Mouse (Mus musculus) heart, postnatal 10 days (tissue): ENCODE results near the gene Rps21. TPM values are rescaled to one million over a fixed set of nuclear protein-coding genes. Genes with fewer than 3 reads are reported as not detected.

Experiments
- DNase-seq, 2 experiments: peaks; one replicate each; pipeline ENCODE4 v3.0.0; 2021
- intact Hi-C: fragments of 180-260 bp; cut with DNase I; formaldehyde crosslinking; loops from one replicate; pipeline ENCODE4 v1.15.1; 2025
- total RNA-seq, 2 experiments: library from RNA; stranded (reverse); gene quantifications; 2 replicates each; pipeline ENCODE4 v1.2.3; 2021

Gene Rps21
- total RNA-seq, 2 experiments from 2014 or later = 575 to 597 TPM

DNA sequence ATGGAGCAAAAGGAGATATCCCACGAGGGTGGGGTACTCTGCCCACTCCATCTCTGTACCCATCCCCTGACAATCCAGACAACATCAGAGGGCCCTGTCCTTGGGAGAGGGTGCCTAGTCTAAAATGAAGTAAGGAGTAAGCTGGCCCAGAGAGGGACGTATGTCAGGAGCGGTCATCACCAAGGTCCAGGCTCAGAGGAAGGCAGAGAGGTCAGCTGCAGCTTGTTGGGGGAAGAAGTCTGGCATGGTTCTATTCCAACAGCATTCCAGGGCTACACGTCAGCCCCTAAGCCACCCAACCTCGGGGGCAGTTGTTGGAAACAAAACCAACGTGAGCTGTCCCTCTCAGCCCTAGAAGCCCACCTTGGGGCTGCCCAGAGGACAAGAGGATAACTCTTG, 29.1 kb upstream of the Rps21 start:
- intact Hi-C loops = no loop called here
- no peak for DNase-seq

- intact Hi-C loops = no loop called here
- DNase-seq = peak; percentile 56 to 64
Observed at GRCm38 (mm10) chr2:180228592-180228991, 28.6 kb upstream of the Rps21 start.

- intact Hi-C loops = no loop called here
- no peak for DNase-seq
Observed at GRCm38 (mm10) chr2:180229129-180229528, 28.0 kb upstream of the Rps21 start.

GRCm38 (mm10) chr2:180230482-180230881, 26.7 kb upstream of the Rps21 start:
- no peak for DNase-seq
- intact Hi-C loops = no loop called here

- intact Hi-C loops = no loop called here
- DNase-seq = no peak
Observed at GRCm38 (mm10) chr2:180233101-180233904, 23.9 kb upstream of the Rps21 start.

DNA sequence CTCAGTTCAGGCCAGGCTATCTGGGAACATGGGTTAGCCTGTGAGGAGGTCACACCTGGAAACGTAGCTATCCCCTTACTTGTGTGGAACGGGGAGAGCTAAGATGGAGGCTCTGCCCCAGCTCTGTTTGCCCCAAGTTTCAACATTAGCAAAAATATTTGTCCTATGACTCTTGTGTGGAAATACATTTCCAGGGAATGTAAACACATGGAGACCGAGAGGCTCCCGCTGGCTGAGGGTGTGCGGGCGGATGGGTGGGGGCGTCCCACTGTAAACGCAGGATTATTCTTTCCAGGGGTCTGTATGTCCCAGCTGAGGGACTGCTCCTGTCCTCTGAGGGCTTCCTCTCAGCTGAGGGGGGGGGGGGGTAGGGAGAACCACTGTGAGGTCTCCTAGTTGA, 22.8 kb upstream of the Rps21 start:
- intact Hi-C loops = no loop called here
- no peak for DNase-seq

- DNase-seq = no peak
Observed at GRCm38 (mm10) chr2:180234980-180235379, 22.2 kb upstream of the Rps21 start.

GRCm38 (mm10) chr2:180235788-180236187, 21.4 kb upstream of the Rps21 start:
- intact Hi-C loops = no loop called here
- DNase-seq = no peak

More at GRCm38 (mm10) chr2:180234980-180235379, 22.2 kb upstream of the Rps21 start:
- intact Hi-C loops = no loop called here

- no peak for DNase-seq
- intact Hi-C loops = no loop called here
Observed at GRCm38 (mm10) chr2:180236500-180236899, 20.7 kb upstream of the Rps21 start.

- intact Hi-C loops = no loop called here
- DNase-seq = no peak
Observed at GRCm38 (mm10) chr2:180236930-180237329, 20.2 kb upstream of the Rps21 start.

DNA sequence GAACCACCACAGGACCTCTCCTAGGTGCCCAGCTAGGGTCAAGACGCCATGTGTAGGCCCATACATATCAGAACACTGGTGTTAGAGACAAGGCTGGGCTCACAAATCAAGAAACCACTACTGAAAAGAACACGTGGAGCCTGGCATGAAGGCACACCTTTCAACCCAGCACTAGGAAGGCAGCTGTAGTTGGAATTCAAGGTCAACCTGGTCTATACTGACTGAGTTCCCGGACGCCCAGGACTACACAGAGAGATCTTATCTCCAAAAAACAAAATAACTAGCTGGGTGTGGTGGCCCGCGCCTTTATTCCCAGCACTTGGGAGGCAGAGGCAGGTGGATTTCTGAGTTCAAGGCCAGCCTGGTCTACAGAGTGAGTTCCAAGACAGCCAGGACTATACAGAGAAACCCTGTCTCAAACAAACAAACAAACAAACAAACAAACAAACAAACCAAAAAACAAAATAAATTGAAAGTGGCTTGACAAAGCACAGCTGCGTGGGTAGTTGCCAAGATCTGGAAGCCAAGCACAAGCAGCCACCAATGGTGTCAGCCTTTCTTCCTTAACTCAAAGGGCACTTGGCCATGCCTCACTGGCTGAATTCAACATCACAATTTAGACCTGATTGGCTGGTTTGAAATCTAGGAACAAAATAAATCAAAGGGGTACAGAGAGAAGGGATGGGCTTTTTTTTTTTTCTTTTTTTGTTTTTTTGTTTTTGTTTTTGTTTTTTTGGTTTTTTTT, 19.4 kb upstream of the Rps21 start:
- DNase-seq = no peak
- intact Hi-C loops = no loop called here

GRCm38 (mm10) chr2:180238591-180238990, 18.6 kb upstream of the Rps21 start:
- intact Hi-C loops = no loop called here
- DNase-seq = no peak

DNA sequence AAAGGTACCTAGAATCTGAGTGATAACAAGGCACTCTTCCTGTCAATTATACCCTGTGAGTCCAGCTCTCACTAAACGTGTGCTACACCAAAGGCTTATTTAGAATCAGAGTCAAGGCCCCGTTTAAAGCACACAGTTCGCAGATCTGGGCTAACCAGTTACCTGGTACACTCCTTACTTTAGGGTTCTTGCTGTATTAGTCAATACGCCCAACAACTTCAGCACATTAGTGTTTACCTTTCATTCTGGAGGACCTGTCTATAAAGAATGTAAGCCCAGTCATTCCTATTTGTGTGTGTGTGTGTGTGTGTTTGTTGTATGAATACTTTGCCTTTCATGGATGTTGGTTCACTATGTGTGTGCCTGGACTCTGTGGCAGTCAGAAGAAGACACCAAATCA, 14.1 kb upstream of the Rps21 start:
- intact Hi-C loops = no loop called here
- no peak for DNase-seq

DNA sequence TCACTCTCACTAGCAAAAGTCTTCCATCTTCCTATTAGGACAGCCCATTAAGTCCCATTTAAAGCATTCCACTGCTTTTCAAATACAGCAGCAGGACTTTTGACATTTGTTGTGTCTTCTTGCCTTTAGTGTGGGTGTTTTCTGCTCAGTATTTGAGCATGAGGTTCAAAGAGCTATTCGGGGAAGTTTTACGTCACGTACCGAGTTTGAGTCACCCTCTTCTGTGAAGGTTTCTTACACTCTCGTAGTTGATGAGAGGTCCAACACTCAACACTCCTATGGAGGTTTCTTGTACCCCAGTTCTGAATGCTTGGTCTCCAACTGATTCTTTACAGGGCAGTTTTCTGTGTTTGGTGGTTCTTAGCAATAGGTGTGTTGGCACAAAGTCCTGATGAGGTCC, 9.3 kb upstream of the Rps21 start:
- DNase-seq = no peak
- intact Hi-C loops = no loop called here

DNA sequence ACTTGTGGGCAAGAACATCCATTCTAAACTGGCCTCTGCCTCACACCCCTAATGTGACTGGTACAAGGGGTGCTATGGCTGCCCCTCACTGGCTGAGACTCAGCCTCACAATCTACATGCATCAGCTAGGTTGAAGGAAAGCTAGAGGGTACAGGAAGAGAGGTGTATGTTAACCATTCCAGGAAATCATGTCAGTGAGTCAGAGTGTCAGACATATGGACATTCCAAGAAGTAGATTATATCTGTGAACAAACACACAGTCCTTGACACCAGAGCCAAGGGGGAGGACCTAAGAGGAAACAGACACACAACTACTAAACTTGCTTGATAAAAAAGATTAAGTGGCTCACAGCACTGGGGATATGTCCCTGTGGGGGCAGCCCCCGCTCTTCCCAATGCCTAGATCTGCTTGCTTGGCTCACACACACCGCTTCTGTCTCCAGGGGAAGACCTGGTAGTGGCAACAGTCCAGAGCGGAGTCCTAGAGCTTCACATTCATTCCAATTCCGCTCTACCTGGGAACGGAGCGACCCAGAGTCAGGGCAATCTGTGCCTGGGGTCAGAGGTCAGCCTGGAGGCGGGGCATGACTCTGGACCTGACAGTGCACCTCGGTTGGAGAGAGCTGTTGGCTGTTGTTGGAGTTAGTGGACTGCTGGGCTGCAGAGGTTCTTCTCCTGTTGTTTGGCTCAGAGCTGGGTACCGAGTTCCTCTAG, 8.1 kb upstream of the Rps21 start:
- intact Hi-C loops = no loop called here
- no peak for DNase-seq

GRCm38 (mm10) chr2:180250930-180251611, 6.1 kb upstream of the Rps21 start:
- intact Hi-C loops = loop anchor here (1.0 to 10.0 kb wide), 6 partner anchors 43 to 336 kb away; partner anchors contain the start of genes Mtg2 and Osbpl2
- DNase-seq = peak; percentile 89 to 91

DNA sequence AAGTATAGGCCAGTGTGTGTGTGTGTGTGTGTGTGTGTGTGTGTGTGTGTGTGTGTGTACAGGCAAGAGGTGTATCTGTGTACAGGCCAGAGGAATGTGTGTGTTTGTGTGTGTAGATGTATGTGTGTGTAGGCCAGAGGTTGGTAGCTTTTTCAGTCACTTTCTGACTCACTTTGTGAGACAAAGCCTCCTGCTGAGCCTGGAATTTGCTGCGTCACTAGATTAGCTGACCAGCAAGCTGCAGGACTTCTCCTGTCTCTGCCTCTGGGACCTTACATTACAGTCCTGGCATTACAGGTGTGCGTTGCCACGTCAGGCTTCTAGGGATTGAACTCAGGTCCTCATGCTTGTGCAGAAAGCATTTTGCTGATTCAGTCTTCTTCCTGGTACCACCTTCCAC, 5.3 kb upstream of the Rps21 start:
- no peak for DNase-seq
- intact Hi-C loops = loop anchor here (1.0 to 10.0 kb wide), 6 partner anchors 44 to 337 kb away; partner anchors contain the start of genes Mtg2 and Osbpl2

- intact Hi-C loops = loop anchor here (5.0 to 10.0 kb wide), 4 partner anchors 137 to 340 kb away; partner anchors contain the start of genes Mtg2 and Osbpl2
- no peak for DNase-seq
Observed at GRCm38 (mm10) chr2:180254436-180255209, 2.6 kb upstream of the Rps21 start.

DNA sequence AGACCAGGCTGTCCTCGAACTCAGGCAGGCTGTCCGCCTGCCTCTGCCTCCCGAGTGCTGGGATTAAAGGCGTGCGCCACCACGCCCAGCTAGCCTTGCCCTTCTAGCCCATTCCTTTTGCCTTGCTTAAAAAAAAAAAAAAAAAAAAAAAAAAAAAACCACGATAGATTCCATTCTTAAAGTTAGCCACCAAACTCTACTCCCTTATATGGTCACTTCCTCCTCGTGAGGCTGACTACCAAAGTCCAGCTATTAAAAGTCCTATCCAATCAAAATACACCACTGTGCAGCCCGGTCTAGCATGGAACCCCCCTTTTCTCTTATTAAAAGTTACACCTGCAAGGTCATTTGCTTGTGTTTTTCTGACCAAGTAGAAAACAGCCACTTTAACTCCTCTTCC, 1.5 kb upstream of the Rps21 start:
- intact Hi-C loops = loop anchor here (10.0 kb wide), 3 partner anchors 181 to 341 kb away; partner anchors contain the start of gene Mtg2
- no peak for DNase-seq
